Mouse (Mus musculus) MEL (cell line): ENCODE measurements around the gene Edn2.

ENCODE experiments used
- BHLHE40 ChIP-seq: IDR thresholded peaks from 2 replicates; pipeline ENCODE4 v1.6.1; 2012; ENCODE audit warnings: low read depth, mild to moderate bottlenecking, inconsistent platforms, low read length, improper control_type of control experiment, borderline replicate concordance
- CTCF ChIP-seq, 3 experiments: IDR thresholded peaks in 2 of 3; conservative IDR thresholded peaks in 1 of 3; 2 replicates each; pipeline ENCODE4 v1.5.1; 2011 to 2012; ENCODE audit warnings: low read length in 3 of 3, low read depth in 2 of 3, mild to moderate bottlenecking in 2 of 3, improper control_type of control experiment in 1 of 3, inconsistent platforms in 1 of 3, mixed read lengths in 1 of 3, moderate library complexity in 1 of 3; ENCODE audit not compliant: control insufficient read depth in 1 of 3, insufficient read depth in 1 of 3, poor library complexity in 1 of 3, severe bottlenecking in 1 of 3
- ETS1 ChIP-seq: IDR thresholded peaks from 2 replicates; pipeline ENCODE4 v1.6.1; 2012; ENCODE audit warnings: low read depth, mild to moderate bottlenecking, inconsistent platforms, low read length, improper control_type of control experiment, moderate library complexity
- GABPA ChIP-seq: IDR thresholded peaks from 2 replicates; pipeline ENCODE4 v1.6.1; 2012; ENCODE audit warnings: low read depth, mild to moderate bottlenecking, inconsistent platforms, low read length, improper control_type of control experiment, moderate library complexity
- MAFK ChIP-seq: IDR thresholded peaks from 2 replicates; pipeline ENCODE4 v1.6.1; 2011; ENCODE audit warnings: low read depth, mild to moderate bottlenecking, low read length, improper control_type of control experiment, borderline replicate concordance
- POLR2A ChIP-seq, 2 experiments: IDR thresholded peaks; 2 replicates each; pipeline ENCODE4 v1.6.1; 2011 to 2012; ENCODE audit warnings: low read length in 2 of 2, mild to moderate bottlenecking in 2 of 2, control low read depth in 1 of 2, improper control_type of control experiment in 1 of 2, low read depth in 1 of 2, moderate library complexity in 1 of 2; ENCODE audit not compliant: control insufficient read depth in 1 of 2, insufficient read depth in 1 of 2, poor library complexity in 1 of 2
- POLR2AphosphoS5 ChIP-seq: IDR thresholded peaks from 2 replicates; pipeline ENCODE4 v1.6.1; 2012; ENCODE audit warnings: low read depth, borderline replicate concordance, mild to moderate bottlenecking, inconsistent platforms, low read length, moderate library complexity, mixed read lengths
- SMC3 ChIP-seq: IDR thresholded peaks from 2 replicates; pipeline ENCODE4 v1.6.1; 2011; ENCODE audit warnings: low read depth, low read length, improper control_type of control experiment

DNA sequence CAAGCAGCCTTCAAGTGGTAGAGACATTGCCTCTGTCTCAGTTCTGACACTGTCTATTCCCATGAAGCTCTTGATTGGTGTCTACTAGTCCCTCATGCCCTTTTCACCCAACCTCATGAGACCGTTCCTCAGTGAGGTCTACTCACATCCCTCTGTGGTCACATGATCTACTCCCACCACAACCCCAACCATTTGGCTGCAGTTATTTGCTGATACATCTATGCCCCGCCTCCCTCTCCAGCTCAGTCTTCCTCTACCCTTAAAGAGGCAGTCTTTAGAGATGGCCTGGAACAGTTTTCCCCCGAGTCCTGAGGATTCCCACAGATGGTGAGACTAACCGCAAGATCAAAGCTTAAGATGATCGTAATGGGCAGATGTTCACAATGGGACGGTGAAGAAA is 27.2 kb downstream of the Edn2 start:
- no peak for TF ChIP-seq ETS1
- no peak for TF ChIP-seq MAFK
- no peak for TF ChIP-seq POLR2AphosphoS5
- no peak for TF ChIP-seq POLR2A (IDR thresholded peaks at IDR 0.05; ENCODE audit: control insufficient read depth in 1 of 2, insufficient read depth in 1 of 2, low read depth in 1 of 2, low read length in 2 of 2, poor library complexity in 1 of 2)
- no peak for TF ChIP-seq BHLHE40
- no peak for TF ChIP-seq CTCF (IDR thresholded peaks at IDR 0.05 in 2 of 3, conservative IDR thresholded peaks at IDR 0.05 in 1 of 3; ENCODE audit: control insufficient read depth in 1 of 3, insufficient read depth in 1 of 3, low read depth in 2 of 3, low read length in 3 of 3, poor library complexity in 1 of 3, severe bottlenecking in 1 of 3)
- TF ChIP-seq SMC3 = no peak
- no peak for TF ChIP-seq GABPA
